Mouse (Mus musculus): Measurements from ENCODE around the gene Tekt5. TPM values are rescaled to one million over a fixed set of nuclear protein-coding genes. Genes with fewer than 3 reads are reported as not detected.

Gene Tekt5
- polyA plus RNA-seq, 1 experiment: 21.8 TPM

GRCm38 (mm10) chr16:10311086-10311485, 84.2 kb downstream of the Tekt5 start:
- peak overlapping the region; percentile 81 for H3K4me2 ChIP-seq (ENCODE audit: low read depth)
- H3ac ChIP-seq (ENCODE audit: control insufficient read depth, insufficient read length): no peak overlapping the region
- H3K27me3 ChIP-seq (ENCODE audit: control insufficient read depth, insufficient read depth, insufficient read length): no peaks in the 10 kb centered on the region
- peaks cover 75% of the 10 kb centered on the region for H3K79me2 ChIP-seq (ENCODE audit: control insufficient read depth, insufficient read depth)
- peaks cover 24% of the 10 kb centered on the region for H3K36me3 ChIP-seq (ENCODE audit: control insufficient read depth, insufficient read depth)
- peak overlapping the region; percentile 87 for H3K4me3 ChIP-seq
- TF ChIP-seq POLR2AphosphoS2 (IDR thresholded peaks at IDR 0.05; ENCODE audit: insufficient read length, low read depth) (no peak), MYOD1 (IDR thresholded peaks at IDR 0.05; ENCODE audit: control insufficient read depth in 1 of 3, insufficient read length in 2 of 3, low read depth in 2 of 3) (no peak), MAX (IDR thresholded peaks at IDR 0.05; ENCODE audit: low read depth) (no peak), TCF3 (IDR thresholded peaks at IDR 0.05; ENCODE audit: insufficient read length, low read depth) (no peak), SRF (IDR thresholded peaks at IDR 0.05; ENCODE audit: control insufficient read depth, insufficient read length, low read depth) (no peak), REST (IDR thresholded peaks at IDR 0.05; ENCODE audit: insufficient read depth, insufficient read length) (no peak), USF1 (IDR thresholded peaks at IDR 0.05; ENCODE audit: low read depth) (no peak), MYOG (IDR thresholded peaks at IDR 0.05; ENCODE audit: control insufficient read depth in 1 of 3, insufficient read depth in 1 of 3, insufficient read length in 2 of 3, low read depth in 2 of 3) (no peak), POLR2A (IDR thresholded peaks at IDR 0.05; ENCODE audit: insufficient read length, low read depth) (no peak)

- H3K36me3 ChIP-seq (ENCODE audit: control insufficient read depth, insufficient read depth): peaks cover 25% of the 10 kb centered on the region
- peak overlapping the region; percentile 81 for H3K4me2 ChIP-seq (ENCODE audit: low read depth)
- no peaks in the 10 kb centered on the region for H3K27me3 ChIP-seq (ENCODE audit: control insufficient read depth, insufficient read depth, insufficient read length)
- peak overlapping the region; percentile 87 for H3K4me3 ChIP-seq
- no peak overlapping the region for H3ac ChIP-seq (ENCODE audit: control insufficient read depth, insufficient read length)
- H3K79me2 ChIP-seq (ENCODE audit: control insufficient read depth, insufficient read depth): peaks cover 81% of the 10 kb centered on the region
- TF ChIP-seq MYOD1 (IDR thresholded peaks at IDR 0.05; ENCODE audit: control insufficient read depth in 1 of 3, insufficient read length in 2 of 3, low read depth in 2 of 3): no peak
Measured at GRCm38 (mm10) chr16:10310507-10310906, 84.8 kb downstream of the Tekt5 start.

Other genes starting within 250 kb of the Tekt5 start
- gene Rpl39l, start 225.3 kb downstream of the Tekt5 start, polyA plus RNA-seq (2012; fragmentation: generic; extraction: Trizol): not detected
- gene Atf7ip2, start 202.8 kb downstream of the Tekt5 start, polyA plus RNA-seq (2012; fragmentation: generic; extraction: Trizol): not detected
- 212 TPM for gene Emp2, start 81.5 kb downstream of the Tekt5 start, polyA plus RNA-seq (2012; fragmentation: generic; extraction: Trizol)
- 38.8 TPM for gene Nubp1, start 16.5 kb upstream of the Tekt5 start, polyA plus RNA-seq (2012; fragmentation: generic; extraction: Trizol)
- gene Tvp23a, start 51.9 kb upstream of the Tekt5 start, polyA plus RNA-seq (2012; fragmentation: generic; extraction: Trizol): 2.6 TPM
- 0.01 TPM for gene Ciita, start 84.6 kb upstream of the Tekt5 start, polyA plus RNA-seq (2012; fragmentation: generic; extraction: Trizol)
- gene Dexi, start 147.6 kb upstream of the Tekt5 start, polyA plus RNA-seq (2012; fragmentation: generic; extraction: Trizol): 20.8 TPM
- 15.5 TPM for gene Clec16a, start 149.8 kb upstream of the Tekt5 start, polyA plus RNA-seq (2012; fragmentation: generic; extraction: Trizol)